Mouse (Mus musculus): Measurements from ENCODE around the gene Mas1.

The Mas1 gene

DNA sequence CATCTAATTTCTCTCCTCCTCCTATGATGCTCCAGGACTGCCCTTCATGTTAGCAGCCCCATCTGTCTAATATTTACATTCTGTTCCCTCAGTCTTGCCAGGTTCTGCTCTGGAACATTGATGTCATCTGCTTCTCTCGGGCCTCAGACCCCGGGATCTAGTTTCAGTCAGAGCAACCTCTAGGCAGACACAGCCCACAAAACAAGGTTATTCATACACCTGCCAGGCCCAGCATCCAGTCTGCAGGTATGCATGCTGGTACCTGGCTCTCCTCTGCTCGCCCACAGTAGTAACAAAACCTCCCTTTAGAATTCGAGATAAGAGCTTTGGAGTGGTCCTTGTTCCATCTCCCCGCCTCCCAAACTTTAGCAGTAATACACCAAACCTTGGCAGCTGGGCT, 37.6 kb downstream of the Mas1 start:
- no peak for DNase-seq (ENCODE audit: low read depth)

DNA sequence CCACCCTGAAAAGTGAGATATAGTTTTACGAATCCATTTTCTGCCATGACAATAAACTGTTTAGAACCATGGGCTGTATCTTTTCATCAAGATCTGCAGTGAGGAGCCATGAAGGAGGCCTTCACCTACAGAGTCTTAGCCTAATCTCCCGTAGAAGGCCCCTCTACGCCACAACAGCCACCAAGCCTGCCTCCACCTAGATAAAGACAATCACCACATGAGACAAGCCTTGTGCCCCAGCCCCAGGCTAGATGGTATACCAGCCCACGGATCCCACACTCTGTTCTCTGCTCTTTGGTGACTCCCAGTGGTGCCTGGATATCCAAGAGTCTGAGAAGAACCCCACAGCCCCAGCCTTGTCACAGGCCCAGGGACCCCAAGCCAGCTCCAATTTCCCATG, 52.1 kb downstream of the Mas1 start:
- no peak for DNase-seq (ENCODE audit: low read depth)

DNA sequence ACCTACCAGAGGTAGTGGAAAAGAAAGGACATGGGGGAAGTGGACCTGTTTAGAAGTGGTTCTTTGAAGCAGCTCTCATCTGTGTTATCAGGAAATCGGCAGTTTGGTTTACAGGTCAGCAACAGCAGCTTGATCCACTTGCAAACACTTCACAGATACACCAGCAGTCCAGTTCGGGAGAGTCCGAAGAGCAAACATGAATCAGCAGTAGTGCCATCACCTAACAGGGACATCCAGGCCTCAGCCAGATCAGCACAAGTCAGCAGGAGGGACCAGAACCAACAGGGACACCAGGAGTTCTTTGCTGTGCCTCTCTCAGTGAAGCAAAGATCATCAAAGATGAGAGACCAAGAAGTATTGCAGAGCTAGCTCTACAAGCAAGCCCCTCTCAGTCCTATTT, 53.4 kb downstream of the Mas1 start:
- DNase-seq (ENCODE audit: low read depth): no peak

DNA sequence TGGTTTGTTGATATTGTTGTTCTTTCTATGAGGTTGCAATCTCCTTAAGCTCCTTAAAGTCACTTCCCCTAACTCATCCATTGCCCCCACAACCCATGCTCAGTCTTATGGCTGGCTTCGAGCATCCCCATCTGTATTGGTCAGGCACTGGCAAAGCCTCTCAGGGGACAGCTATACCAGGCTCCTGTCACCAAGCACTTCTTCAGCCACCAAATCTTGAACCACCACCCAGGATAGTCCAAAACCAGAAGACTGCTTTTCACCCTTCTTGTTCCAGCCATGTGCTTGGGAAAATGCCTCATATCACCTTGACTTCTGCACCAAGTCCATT, 57.0 kb downstream of the Mas1 start:
- DNase-seq (ENCODE audit: low read depth): no peak

DNA sequence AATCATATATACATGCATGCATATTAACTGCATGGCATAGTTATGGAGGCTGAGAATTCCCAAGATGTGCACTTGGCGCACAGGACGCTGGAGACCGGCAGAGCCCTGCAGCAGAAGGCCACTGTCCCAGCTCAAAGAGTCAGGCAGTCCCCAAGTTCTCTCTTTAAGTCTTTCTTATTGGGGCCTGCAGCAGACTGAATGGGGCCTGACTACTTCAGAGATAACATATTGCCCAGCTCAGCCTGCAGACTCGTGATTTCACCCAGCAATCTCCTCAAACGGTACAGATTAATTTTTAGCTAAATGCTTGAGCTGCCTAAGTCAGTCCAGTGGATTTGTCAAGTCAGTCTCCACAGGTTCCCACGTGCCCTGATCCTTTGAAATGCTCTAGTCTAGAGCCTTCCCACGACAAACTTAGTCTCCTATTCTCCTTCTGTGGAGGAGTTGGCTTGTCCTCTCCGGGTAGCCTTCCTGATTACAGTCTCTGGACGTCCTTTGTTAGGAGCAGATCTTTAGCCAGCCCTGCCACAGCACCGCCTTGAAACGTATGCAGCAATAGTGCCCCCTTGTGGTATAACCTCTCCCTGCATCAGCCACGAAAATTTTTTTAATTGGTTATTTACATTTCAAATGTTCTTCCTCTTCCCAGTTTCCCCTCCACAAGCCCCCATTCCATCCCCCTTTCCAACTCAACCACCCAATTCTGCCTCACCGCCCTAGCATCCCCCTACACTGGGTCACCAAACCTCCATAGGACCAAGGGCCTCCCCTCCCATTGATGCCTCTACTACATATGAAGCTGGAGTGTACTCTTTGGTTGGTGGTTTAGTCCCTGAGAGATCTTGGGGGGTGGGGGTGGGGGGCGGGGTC, 57.6 kb downstream of the Mas1 start:
- DNase-seq (ENCODE audit: low read depth): peak; percentile 78

DNA sequence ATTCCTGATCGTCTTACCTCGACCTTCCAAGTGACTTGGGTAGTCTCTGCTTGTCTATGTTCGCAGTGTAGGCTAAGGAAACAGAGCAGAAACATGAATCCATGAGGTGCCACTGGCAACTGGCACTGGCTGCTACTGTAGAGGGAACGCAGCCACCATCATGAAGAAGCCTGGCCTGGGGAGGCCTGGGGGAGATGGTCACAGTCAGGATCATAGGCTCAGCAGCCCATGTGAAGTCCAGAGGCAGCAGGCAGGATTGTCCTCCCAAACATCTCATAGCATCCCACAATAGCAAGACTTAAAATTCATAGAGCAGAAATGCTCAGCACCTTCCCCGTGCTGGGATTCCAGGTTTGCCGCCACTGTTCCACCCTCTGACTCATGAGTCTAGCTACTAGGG, 59.1 kb downstream of the Mas1 start:
- DNase-seq (ENCODE audit: low read depth): no peak

DNA sequence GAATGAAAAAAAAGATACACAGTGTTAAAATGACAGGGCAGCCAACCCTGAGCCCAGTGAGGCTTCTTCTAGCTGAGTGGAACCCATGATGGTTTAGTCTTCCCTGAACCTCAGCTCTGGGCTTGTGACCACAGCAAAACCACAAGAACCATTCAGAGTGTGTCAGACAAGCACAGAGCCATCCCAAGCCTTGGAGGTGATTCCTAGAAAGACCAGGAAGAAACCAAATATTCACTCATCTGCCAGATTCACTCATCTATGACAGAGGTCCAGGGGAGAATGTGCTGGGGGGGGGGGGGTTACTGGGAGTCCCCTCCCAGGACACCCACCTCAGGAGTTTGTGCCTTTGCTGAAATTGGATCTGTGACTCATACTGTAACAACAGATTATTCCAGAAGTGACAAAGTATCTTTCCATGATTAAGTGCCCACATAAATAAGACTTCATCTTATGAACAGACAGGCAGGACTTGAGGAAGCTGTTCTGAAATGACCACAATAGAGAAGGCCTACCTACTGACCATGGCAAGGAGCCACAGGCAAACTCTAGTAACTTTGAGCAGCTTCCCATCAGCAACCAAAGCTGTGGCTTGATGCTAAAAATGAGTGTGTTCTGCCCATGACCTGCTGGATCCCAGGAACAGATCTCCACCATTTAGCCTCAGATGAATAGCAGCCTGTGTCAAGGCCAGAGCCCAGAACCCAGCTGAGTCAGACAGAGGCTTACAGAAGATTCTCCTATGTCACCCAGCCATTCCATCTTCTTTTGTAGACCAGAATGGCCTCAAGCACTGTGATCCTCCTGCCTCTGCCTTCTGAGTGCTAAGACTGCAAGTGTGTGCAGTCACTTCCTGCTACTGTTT, 63.1 kb downstream of the Mas1 start:
- DNase-seq (ENCODE audit: low read depth): no peak

DNA sequence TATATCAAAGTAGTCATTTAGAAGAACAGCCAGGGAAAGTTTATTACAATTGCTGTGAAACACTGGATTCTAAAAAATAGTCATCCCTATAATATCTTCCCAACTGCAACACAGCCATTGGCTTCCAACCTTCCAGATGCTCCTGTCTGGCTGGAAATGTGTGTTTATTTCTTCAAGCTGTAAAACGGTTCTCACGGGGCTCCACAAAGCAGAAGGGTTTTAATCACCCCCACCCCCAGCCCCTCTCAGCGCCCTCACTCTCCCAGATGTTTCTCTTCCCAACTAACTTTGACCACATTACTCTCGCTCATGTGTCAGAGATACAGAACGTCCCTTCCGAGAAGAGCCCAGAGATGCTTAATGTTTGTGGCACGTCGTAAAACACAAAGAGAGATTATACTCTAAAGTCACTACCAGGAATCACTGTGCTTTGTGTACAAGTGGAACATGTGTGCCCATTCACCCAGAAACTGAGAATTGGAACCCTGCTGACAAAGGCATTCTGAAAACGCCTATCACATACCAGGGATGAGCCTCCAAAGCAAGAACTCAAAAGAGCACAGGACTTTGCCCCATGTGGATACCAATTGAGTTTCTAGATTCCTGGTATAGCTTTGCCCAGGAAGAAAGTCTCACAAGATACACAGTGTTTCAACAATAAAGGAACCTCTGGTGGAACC, 65.9 kb downstream of the Mas1 start:
- no peak for DNase-seq (ENCODE audit: low read depth)

DNA sequence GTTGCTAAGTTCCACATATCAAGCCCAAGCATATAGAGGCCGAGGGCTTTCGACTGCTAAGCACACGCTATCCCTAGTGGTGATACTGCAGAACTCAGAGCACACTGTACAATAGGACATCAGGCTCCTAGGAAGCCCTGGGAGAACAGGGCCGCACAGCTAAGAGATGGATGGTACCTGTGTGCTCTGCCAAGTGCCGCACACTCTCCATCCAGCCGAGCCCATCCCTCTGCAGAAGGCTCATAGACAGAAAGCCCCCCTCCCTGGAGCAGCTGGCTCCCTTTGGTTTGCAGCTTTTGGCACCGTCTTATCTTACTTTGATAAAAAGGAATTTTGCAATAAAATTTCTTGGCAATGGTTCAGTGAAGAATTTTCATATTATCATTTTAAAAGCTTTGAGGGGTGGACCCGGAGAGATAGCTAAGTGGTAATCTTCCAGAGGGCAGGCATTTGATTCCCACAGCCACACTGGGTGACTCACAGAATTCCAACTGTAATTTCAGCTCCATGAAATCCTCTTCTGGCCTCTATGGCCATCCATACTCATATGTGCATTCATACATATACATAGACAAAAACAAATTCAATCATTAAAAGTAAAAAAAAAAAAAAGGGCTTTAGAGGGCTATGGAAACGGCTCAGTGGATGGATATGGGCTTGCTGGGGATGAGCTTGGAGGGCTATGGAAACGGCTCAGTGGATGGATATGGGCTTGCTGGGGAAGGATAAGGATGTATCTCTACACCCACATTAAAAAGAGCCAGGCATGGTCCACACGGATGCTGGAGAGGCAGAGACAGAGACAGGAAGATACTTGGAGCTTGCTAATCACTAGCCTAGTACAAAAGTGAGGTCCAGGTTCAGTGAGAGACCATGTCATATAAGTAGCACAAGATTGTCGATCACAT, 68.3 kb downstream of the Mas1 start:
- DNase-seq (ENCODE audit: low read depth): no peak

DNA sequence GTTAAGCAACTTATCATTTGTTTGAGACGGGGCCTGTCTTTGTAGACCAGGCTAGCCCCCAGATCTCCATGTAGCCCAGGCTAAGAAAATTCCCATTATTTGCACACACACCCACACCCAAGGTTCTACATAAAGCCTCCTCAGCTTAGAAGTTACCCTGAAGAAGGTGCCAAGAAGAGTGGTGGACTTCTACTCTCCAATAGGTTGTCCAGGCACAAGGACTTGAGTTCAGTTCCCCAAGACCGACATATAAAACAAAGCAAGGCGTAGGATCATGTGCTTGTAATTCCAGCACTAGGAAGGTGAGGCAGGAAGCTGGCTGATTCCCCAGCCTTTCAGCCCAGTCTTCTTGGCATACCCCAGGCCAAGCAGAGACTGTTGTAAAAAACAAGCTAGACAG, 69.4 kb downstream of the Mas1 start:
- DNase-seq (ENCODE audit: low read depth): no peak

DNA sequence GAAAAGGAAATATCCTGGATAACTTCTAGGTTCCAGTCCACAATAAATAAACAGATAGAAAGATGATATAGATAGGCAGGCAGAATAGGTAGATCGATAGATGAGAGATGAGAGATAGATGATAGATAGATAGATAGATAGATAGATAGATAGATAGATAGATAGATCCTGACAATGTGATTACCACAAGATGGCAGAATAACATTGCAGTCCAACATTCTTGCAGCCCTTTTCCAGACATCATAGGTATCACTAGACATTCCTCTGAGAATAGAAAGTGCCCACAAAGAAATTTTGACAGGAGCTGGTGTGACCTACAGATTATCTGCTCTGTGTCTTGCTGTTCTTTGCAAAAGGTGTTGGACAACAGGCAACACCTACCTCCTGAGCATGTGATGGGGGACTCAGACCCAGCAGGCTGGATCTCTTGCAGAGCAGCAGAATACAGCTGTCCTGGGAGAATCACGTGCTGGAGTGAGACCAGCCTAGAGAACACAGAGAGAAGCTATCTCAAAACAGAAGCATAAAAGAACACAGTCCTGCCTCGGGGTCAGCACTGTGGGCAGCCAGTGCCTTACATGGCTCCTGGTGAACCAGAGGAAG, 70.4 kb downstream of the Mas1 start:
- no peak for DNase-seq (ENCODE audit: low read depth)

DNA sequence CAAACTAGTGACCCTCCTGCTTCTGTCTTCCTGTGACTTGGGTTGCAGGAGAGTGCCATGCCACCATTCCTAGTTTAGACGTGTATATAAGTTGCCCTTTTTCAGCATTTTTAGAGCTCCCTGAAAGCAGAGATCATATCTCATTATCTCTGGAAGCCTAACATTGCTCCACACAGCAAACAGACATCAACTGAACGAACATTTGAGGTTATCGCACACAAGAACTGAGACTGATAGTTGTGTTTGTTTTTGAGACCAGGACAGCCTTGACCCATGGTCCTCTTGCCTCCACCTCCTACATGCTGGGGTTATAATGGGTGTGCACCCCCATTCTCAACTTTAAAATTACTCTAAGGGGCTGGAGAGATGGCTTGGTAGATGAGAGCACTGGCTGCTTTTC, 71.3 kb downstream of the Mas1 start:
- DNase-seq (ENCODE audit: low read depth): no peak

DNA sequence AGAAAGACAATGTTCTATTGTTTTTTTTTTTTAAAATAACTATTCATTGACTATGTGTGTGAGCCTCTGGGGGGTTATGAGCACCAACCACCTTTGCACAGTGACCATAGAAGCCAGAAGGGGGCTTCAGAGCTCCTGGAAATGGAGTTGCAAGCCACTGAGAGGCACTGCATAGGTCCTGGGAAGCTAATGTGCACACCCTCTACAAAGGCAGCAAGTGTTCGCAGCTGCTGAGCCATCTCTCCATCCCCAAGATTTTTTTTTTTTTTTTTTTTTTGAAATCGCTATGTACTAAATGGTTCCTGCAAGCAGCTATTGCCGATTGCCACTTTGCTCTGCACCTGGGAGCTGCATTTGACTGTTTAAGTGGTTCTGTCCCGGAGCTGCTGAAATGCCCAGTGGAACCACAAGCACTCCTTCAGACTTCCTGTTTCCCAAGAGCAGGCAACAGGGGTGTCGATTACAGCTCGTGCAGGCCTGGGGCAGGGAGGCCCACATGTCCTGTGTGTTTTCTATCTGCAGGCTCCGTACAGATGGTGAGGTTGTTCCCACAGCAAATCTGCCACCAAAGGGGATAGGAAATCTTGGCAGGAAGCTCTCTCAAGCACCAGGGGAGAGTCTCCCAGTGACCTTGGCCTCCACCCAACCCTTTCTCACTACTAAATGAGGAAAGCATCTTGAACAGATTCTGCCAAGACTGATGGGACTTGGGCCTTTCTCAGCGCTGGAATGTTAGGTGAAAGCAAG, 74.1 kb downstream of the Mas1 start:
- peak; percentile 81 for DNase-seq (ENCODE audit: low read depth)

DNA sequence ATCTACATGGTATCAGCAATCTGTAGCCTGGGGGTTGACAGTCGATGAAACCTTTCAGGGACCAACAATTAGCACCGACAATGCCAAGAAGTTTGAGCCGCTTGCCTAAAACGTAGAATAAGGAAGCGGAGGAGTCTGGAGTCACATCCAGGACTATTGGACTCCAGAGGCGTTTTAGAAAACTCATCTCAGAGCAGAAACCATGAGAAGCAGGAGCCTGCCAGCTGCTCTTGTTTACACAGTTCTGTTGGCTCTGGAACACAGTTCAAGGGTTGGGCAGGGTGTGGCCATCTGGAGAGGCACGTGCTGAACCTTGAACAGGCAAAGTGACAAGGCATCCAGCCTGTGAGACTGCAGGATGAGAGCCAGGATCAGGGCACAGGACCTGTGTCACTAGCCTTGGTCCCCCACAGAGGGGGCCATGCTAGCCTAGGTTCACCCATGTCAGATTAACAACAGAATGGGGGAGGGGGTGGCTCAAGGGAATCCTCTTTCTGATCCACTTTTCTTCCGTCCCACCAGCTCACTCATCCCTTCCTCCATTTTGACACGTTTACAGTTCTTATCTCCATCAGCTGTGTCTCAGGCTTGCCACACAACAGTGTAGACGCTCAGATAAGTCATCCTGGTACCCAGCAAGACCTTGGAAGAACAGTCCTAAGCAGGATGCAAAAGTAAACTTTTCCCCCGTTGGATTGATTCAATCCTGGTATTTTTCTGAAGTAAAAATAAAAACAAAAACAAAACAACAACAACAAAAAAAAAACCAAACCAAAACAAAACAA, 75.3 kb downstream of the Mas1 start:
- DNase-seq (ENCODE audit: low read depth): no peak

DNA sequence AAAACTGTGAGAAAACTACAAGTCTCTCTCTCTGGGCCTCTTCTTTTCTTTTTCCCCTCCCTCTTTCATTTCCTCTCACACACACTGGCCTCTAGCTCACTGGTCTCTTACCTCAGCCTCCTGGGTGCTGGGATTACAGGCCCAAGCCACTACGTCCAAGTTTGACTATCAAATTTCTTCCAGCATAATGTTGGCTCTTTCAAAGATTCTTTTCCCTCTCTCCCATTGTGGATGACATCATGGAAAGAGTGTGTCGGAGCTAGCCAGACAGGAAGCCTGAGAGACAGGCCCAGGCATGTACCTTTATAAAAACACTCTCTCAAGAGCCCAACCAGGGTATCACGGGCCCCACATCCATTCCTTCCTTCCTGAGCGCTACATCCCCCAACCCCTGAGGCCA, 76.5 kb downstream of the Mas1 start:
- peak; percentile 51 for DNase-seq (ENCODE audit: low read depth)

DNA sequence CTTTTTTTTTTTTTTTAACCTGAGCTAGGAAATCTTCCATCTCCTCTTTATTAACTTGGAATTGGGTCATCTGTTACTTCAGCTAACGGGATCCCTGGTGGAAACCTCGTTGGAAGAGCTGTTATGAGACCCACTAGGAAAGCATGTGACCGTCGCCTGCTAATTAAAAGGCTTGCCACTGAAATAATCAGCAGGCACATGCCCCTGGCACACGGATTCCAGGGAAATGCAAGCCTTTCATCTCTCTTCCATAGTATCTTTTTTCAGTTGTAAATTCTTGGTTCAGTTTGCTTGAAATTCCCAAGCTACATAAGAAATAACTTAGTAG, 76.9 kb downstream of the Mas1 start:
- DNase-seq (ENCODE audit: low read depth): no peak

All from 416B (cell line).